Mouse (Mus musculus) thymus, adult 2 months (tissue): ENCODE data around the gene Foxa1. TPM values are rescaled to one million over a fixed set of nuclear protein-coding genes. Genes with fewer than 3 reads are reported as not detected.

Experiments
- DNase-seq: peaks from one replicate; pipeline ENCODE4 v3.0.0; 2021
- H3K27ac ChIP-seq: fragments of 200-500 bp; 2 replicates; pipeline ENCODE4 v1.5.1; 2012; ENCODE audit warnings: low read length, control low read depth; ENCODE audit not compliant: control insufficient read depth, insufficient read depth
- H3K27me3 ChIP-seq: fragments of 200-500 bp; 2 replicates; pipeline ENCODE4 v1.6.1; 2012; ENCODE audit warnings: mild to moderate bottlenecking, low read length, moderate library complexity, mixed read lengths; ENCODE audit not compliant: control insufficient read depth, insufficient read depth
- H3K36me3 ChIP-seq: fragments of 200-500 bp; 2 replicates; pipeline ENCODE4 v1.6.1; 2012; ENCODE audit warnings: mild to moderate bottlenecking, low read length, moderate library complexity; ENCODE audit not compliant: control insufficient read depth, insufficient read depth
- H3K4me1 ChIP-seq: fragments of 200-500 bp; replicated peaks from 2 replicates; pipeline ENCODE4 v1.6.1; 2012; ENCODE audit warnings: low read length; ENCODE audit not compliant: control insufficient read depth, insufficient read depth
- H3K4me3 ChIP-seq: fragments of 200-500 bp; 2 replicates; pipeline ENCODE4 v1.5.1; 2012; ENCODE audit warnings: mild to moderate bottlenecking, low read length, control low read depth, moderate library complexity; ENCODE audit not compliant: control insufficient read depth, insufficient read depth
- CTCF ChIP-seq: fragments of 200-500 bp; IDR thresholded peaks from 2 replicates; pipeline ENCODE4 v1.5.1; 2012; ENCODE audit warnings: mild to moderate bottlenecking, control low read depth, low read length, moderate library complexity, borderline replicate concordance; ENCODE audit not compliant: control insufficient read depth, poor library complexity, insufficient read depth; ENCODE audit errors: extremely low read depth
- POLR2A ChIP-seq: fragments of 200-500 bp; IDR thresholded peaks from 2 replicates; pipeline ENCODE4 v1.6.1; 2012; ENCODE audit warnings: mild to moderate bottlenecking, low read length, control low read depth, moderate library complexity; ENCODE audit not compliant: control insufficient read depth, poor library complexity, insufficient read depth; ENCODE audit errors: extremely low read depth
- WGBS: fragments of 180-500 bp; shearing (Covaris S2); methylation state at CpG from one replicate; pipeline ENCODE4 v1.1.7; 2018; 5-methylcytosine and 5-hydroxymethylcytosine counted together
- polyA plus RNA-seq: library from polyadenylated mRNA; depleted of rRNA; stranded (reverse); fragments of >200 nt; gene quantifications from 2 replicates; pipeline ENCODE4 v1.2.3, GENCODE M21; 2012; rRNA removed

Gene Foxa1
- polyA plus RNA-seq, 1 experiment, result 1.5 TPM

DNA sequence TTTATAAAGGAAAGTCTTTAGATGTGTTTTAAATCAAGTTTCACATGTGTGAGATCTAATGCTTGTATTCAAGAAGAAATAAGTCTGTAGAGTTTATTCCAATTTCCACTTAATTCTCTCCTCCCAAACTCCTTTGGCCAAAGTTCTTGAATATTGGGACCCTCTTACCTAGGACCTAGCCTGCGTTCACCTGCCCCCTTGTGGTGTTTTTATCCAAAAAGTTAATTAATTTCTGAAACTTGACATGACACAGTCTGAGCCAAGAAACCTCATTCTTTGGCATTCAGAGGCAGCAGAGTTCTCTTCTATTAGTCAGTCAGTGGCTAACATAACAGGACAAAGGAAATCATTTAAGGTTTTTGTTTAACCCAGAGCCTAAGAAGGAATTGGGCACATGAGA lies 32.2 kb downstream of the Foxa1 start:
- Histone ChIP-seq H3K4me3 (no peak overlapping the region), H3K27ac (no peak overlapping the region), H3K27me3 (no peaks in the 10 kb centered on the region), H3K36me3 (no peaks in the 10 kb centered on the region), H3K4me1 (no peaks in the 10 kb centered on the region)
- TF ChIP-seq POLR2A (no peak), CTCF (no peak)
- no peak for DNase-seq
- WGBS, result 67% methylated on average over 1 of the region's 1 CpGs

GRCm38 (mm10) chr12:57511560-57511959 lies 35.2 kb downstream of the Foxa1 start:
- 89% methylated on average over 5 of the region's 5 CpGs for WGBS

DNA sequence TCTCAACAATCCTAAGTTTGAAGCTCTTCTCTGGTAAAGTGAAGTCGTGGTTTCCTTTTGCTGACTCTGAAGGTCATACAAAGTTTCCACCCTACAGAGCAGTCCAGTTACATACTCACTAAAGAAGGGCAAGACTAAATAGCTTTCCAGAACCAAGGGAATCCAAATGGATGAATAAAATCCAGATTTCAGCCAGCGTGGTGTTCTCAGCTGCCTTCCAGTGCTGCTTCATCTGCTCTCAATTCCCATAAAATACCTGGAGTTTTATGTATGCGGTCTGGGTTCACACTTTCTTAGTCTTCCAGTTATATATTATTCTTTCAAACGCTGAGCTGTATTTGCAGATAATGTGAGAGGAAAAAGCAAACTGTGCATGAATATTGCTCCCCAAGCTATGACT lies 35.6 kb downstream of the Foxa1 start:
- TF ChIP-seq POLR2A (no peak), CTCF (no peak)
- no peak for DNase-seq
- no peak overlapping the region for H3K4me3 ChIP-seq
- no peak overlapping the region for H3K27ac ChIP-seq
- WGBS, result 86% methylated on average over 4 of the region's 4 CpGs
- H3K4me1 ChIP-seq, result no peaks in the 10 kb centered on the region
- H3K36me3 ChIP-seq, result no peaks in the 10 kb centered on the region
- no peaks in the 10 kb centered on the region; the same call in 1 of the 2 replicates for H3K27me3 ChIP-seq

More at GRCm38 (mm10) chr12:57511560-57511959, 35.2 kb downstream of the Foxa1 start:
- no peaks in the 10 kb centered on the region for H3K36me3 ChIP-seq
- H3K4me1 ChIP-seq, result no peaks in the 10 kb centered on the region
- H3K4me3 ChIP-seq, result no peak overlapping the region
- no peak overlapping the region for H3K27ac ChIP-seq
- no peaks in the 10 kb centered on the region; the same call in 1 of the 2 replicates for H3K27me3 ChIP-seq
- DNase-seq, result no peak
- TF ChIP-seq CTCF, result no peak
- TF ChIP-seq POLR2A, result no peak

DNA sequence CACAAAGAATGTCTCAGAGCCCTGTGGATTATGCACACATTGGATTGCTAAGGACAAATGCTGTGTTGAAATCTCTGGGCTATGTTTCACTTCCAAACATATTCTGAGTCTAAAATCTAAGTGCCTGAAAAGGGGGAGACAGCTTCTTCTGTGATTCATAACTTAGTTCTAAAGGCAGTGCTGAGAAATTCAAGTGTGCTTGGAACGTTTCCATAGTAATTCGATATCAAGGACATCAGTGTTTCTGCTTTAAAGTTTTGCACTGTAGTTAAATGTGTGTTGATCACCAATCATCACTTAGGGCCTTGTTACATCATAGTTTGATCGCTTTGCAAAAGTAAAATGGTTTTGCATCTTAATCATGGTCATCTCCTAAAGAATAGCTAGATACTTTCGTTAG lies 37.0 kb downstream of the Foxa1 start:
- Histone ChIP-seq H3K36me3 (no peaks in the 10 kb centered on the region), H3K27me3 (no peaks in the 10 kb centered on the region; the same call in 1 of the 2 replicates), H3K4me3 (no peak overlapping the region), H3K4me1 (no peaks in the 10 kb centered on the region), H3K27ac (no peak overlapping the region)
- TF ChIP-seq CTCF (no peak), POLR2A (no peak)
- 88% methylated on average over 4 of the region's 4 CpGs for WGBS
- DNase-seq, result no peak

- Histone ChIP-seq H3K4me1 (no peaks in the 10 kb centered on the region), H3K27ac (no peak overlapping the region), H3K4me3 (no peak overlapping the region), H3K27me3 (no peaks in the 10 kb centered on the region; the same call in 1 of the 2 replicates), H3K36me3 (no peaks in the 10 kb centered on the region)
- TF ChIP-seq POLR2A, result no peak
- TF ChIP-seq CTCF, result no peak
- 88% methylated on average over 11 of the region's 11 CpGs for WGBS
- no peak for DNase-seq
Measured at GRCm38 (mm10) chr12:57508938-57509337, 37.8 kb downstream of the Foxa1 start.

- Histone ChIP-seq H3K27ac (no peak overlapping the region), H3K27me3 (no peaks in the 10 kb centered on the region; the same call in 1 of the 2 replicates), H3K4me1 (no peaks in the 10 kb centered on the region), H3K4me3 (no peak overlapping the region), H3K36me3 (no peaks in the 10 kb centered on the region)
- WGBS, result 86% methylated on average over 7 of the region's 7 CpGs
- no peak for DNase-seq
- TF ChIP-seq CTCF (no peak), POLR2A (no peak)
Measured at GRCm38 (mm10) chr12:57505329-57505728, 41.4 kb downstream of the Foxa1 start.

DNA sequence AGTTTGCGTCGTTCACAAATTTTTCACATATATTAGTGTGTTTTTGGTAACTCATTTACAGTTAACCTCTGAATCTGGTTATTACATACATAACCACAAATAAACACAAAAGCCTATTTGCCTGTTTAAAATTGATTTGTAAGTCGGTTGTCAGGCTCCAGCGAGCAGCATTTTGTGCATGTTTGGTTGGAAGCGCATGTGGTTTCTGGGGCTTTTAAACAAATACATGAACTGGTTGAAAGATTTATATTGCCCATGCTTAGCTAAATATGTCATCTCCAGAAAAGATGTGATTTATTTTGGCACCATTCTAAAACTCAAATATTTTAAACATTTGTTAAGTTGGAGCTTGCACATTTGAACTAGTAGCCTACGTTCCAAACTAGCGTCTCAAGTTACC lies 46.5 kb downstream of the Foxa1 start:
- H3K36me3 ChIP-seq, result no peaks in the 10 kb centered on the region
- 96% methylated on average over 7 of the region's 7 CpGs for WGBS
- no peaks in the 10 kb centered on the region for H3K4me1 ChIP-seq
- H3K27ac ChIP-seq, result no peak overlapping the region
- TF ChIP-seq CTCF (no peak), POLR2A (no peak)
- H3K4me3 ChIP-seq, result no peak overlapping the region
- no peak for DNase-seq
- H3K27me3 ChIP-seq, result no peaks in the 10 kb centered on the region

GRCm38 (mm10) chr12:57496347-57497119 lies 50.2 kb downstream of the Foxa1 start:
- 97% methylated on average over 6 of the region's 6 CpGs for WGBS
- no peak for DNase-seq

More at GRCm38 (mm10) chr12:57496347-57497119, 50.2 kb downstream of the Foxa1 start:
- TF ChIP-seq CTCF, result no peak
- TF ChIP-seq POLR2A, result no peak
- H3K27ac ChIP-seq, result no peak overlapping the region
- no peaks in the 10 kb centered on the region for H3K36me3 ChIP-seq
- no peaks in the 10 kb centered on the region for H3K27me3 ChIP-seq
- no peak overlapping the region for H3K4me3 ChIP-seq
- no peaks in the 10 kb centered on the region for H3K4me1 ChIP-seq

Other genes with a start within 250 kb of the Foxa1 start
- gene Ttc6, start 17.2 kb upstream of the Foxa1 start, polyA plus RNA-seq, result 0.05 and 0.12 TPM in 2 replicates